Mouse (Mus musculus) urinary bladder, adult 18-20 months (tissue): ENCODE data around the gene 1700013H16Rik.
A peak's percentile ranks its signal among the peaks of the same experiment; 100 is the strongest.
"Not testable (repeated sequence)": the region's sequence is repeated elsewhere in the genome, so short reads cannot be mapped to it uniquely, and the experiment has no call there.

ENCODE experiments used
- DNase-seq, 2 experiments: peaks; one replicate each; pipeline ENCODE4 v3.0.0; 2022; ENCODE audit warnings: low spot score in 2 of 2, mixed read lengths in 2 of 2

Gene 1700013H16Rik

GRCm38 (mm10) chrX:53757736-53758135, at the start of gene 1700013H16Rik:
Gene 1700013H16Rik, minus strand, starts transcription at chrX:53757831.
- DNase-seq = no peak

GRCm38 (mm10) chrX:53799074-53799473, 41.4 kb upstream of the 1700013H16Rik start:
- DNase-seq = no peak

GRCm38 (mm10) chrX:53797519-53797918, 39.9 kb upstream of the 1700013H16Rik start, which contains the start of gene Xlr:
Gene Xlr, minus strand, starts transcription at chrX:53797706.
- DNase-seq = not testable (repeated sequence)

GRCm38 (mm10) chrX:53776276-53776675, 18.6 kb upstream of the 1700013H16Rik start, which contains the start of gene Zfp36l3:
Gene Zfp36l3, minus strand, starts transcription at chrX:53776394.
- DNase-seq = no peak

GRCm38 (mm10) chrX:53752851-53753250, 4.8 kb downstream of the 1700013H16Rik start:
- DNase-seq = no peak

GRCm38 (mm10) chrX:53728967-53729366, 28.7 kb downstream of the 1700013H16Rik start:
- no peak for DNase-seq

GRCm38 (mm10) chrX:53724596-53724995, 33.0 kb downstream of the 1700013H16Rik start, which contains the start of gene 4930502E18Rik:
Gene 4930502E18Rik, plus strand, starts transcription at chrX:53724826.
- no peak for DNase-seq

GRCm38 (mm10) chrX:53716323-53717182, 41.1 kb downstream of the 1700013H16Rik start:
- peak in 1 of 2 experiments; percentile 4 for DNase-seq

- DNase-seq = no peak
Measured at GRCm38 (mm10) chrX:53715942-53716322, 41.7 kb downstream of the 1700013H16Rik start.

GRCm38 (mm10) chrX:53702673-53703072, 55.0 kb downstream of the 1700013H16Rik start:
- no peak for DNase-seq

- no peak for DNase-seq
Measured at GRCm38 (mm10) chrX:53699225-53699624, 58.4 kb downstream of the 1700013H16Rik start.

- DNase-seq = no peak
Measured at GRCm38 (mm10) chrX:53694008-53694777, 63.4 kb downstream of the 1700013H16Rik start.

GRCm38 (mm10) chrX:53693141-53693540, 64.5 kb downstream of the 1700013H16Rik start:
- no peak for DNase-seq
